Mouse (Mus musculus): ENCODE measurements around the gene Tmem63b.
A peak's percentile ranks its signal among the peaks of the same experiment; 100 is the strongest.

- no peak for TF ChIP-seq POLR2A (IDR thresholded peaks at IDR 0.05; ENCODE audit: borderline replicate concordance, extremely low read depth, insufficient read depth, insufficient read length, poor library complexity, severe bottlenecking)
- peak; percentile 30; the same call in 1 of the 2 replicates for TF ChIP-seq CTCF (IDR thresholded peaks at IDR 0.05; ENCODE audit: borderline replicate concordance, extremely low read depth, insufficient read depth, insufficient read length)
Measured at GRCm38 (mm10) chr17:45707376-45707775, 20.7 kb upstream of the Tmem63b start.
